ENCODE assay signal across 14 mouse cellular contexts in the genomic region with DNA sequence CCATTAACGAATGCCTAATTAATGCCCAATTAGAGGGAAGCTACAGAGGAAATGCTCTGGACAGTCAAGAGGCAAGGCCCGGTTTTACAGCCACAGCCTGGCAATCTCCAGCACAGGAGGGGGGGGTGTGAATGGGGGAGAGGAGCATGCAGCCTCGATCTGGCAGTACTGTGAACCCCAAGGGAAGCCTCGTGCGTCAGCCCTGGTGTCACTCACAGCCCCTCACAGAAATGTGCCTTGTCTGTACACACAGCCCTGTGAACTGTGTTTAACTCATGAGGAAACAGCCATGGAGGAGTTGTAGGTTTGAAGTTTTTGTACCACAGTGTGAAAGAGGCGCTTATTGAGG.
DNase-seq lines count a peak whose midpoint lies in the region; ATAC-seq lines count a peak whose summit lies in the region.
"Had no signal": no experiment of that assay in that cellular context is flagged by ENCODE, and none has a peak within 500 bp of the region (broad histone marks: within the 10 kb centered on the region; RNA-seq: fewer than 3 reads in every experiment).

No protein-coding gene starts in this region.

- WGBS in hindbrain, embryonic 13.5 days: 40% methylated on average over 6 of the region's 6 CpGs
- 65% methylated on average over 6 of the region's 6 CpGs for WGBS in hindbrain, embryonic 10.5 days
- WGBS in lung, embryonic 16.5 days: 65% methylated on average over 6 of the region's 6 CpGs
- 38% methylated on average over 6 of the region's 6 CpGs for WGBS in embryonic facial prominence, embryonic 14.5 days
- WGBS in limb, embryonic 12.5 days: 31% methylated on average over 6 of the region's 6 CpGs

- H3K27me3 ChIP-seq in hindbrain, embryonic 13.5 days: no peaks in the 10 kb centered on the region
- H3K27me3 ChIP-seq in hindbrain, embryonic 10.5 days (ENCODE audit: insufficient read depth, poor library complexity, severe bottlenecking): no peaks in the 10 kb centered on the region
- H3K27me3 ChIP-seq in lung, embryonic 16.5 days (ENCODE audit: control insufficient read depth, insufficient read depth, low read depth, low read length): no peaks in the 10 kb centered on the region
- no peaks in the 10 kb centered on the region for H3K27me3 ChIP-seq in embryonic facial prominence, embryonic 14.5 days (replicated peaks; ENCODE audit: control insufficient read depth, insufficient read depth, low read length)
- H3K27me3 ChIP-seq in limb, embryonic 12.5 days: 0 out of 2 replicates have a peak, but pooled peaks cover 4% of the 10 kb centered on the region
- H3K27me3 ChIP-seq: heart, embryonic 12.5 days had no signal

- H3K36me3 ChIP-seq in hindbrain, embryonic 13.5 days: no peaks in the 10 kb centered on the region
- no peaks in the 10 kb centered on the region for H3K36me3 ChIP-seq in hindbrain, embryonic 10.5 days
- no peaks in the 10 kb centered on the region for H3K36me3 ChIP-seq in lung, embryonic 16.5 days (ENCODE audit: control insufficient read depth, insufficient read depth, low read length)
- H3K36me3 ChIP-seq in embryonic facial prominence, embryonic 14.5 days (ENCODE audit: control insufficient read depth, insufficient read depth, low read length): no peaks in the 10 kb centered on the region
- no peaks in the 10 kb centered on the region for H3K36me3 ChIP-seq in limb, embryonic 12.5 days
- H3K36me3 ChIP-seq: G1E had no signal

- no peak for DNase-seq in hindbrain, embryonic 10.5 days (ENCODE audit: low spot score)
- no peak for DNase-seq in lung, postnatal 4 days
- DNase-seq in embryonic facial prominence, embryonic 14.5 days (ENCODE audit: low spot score): no peak
- DNase-seq in heart, adult 9 months (ENCODE audit: low spot score in 2 of 2): no peak
- no peak for DNase-seq in right cerebral cortex, adult 2 months (ENCODE audit: low spot score in 2 of 2)
- DNase-seq: cerebellum, adult 2 months; right cerebral cortex, postnatal 14 days; thymus, postnatal 14 days had no signal

- H3K4me1 ChIP-seq in hindbrain, embryonic 13.5 days (replicated peaks): peaks cover 70% of the 10 kb centered on the region
- peaks cover 91% of the 10 kb centered on the region for H3K4me1 ChIP-seq in hindbrain, embryonic 10.5 days (replicated peaks)
- peaks cover 9% of the 10 kb centered on the region; the same call in 1 of the 2 replicates for H3K4me1 ChIP-seq in lung, embryonic 16.5 days (replicated peaks; ENCODE audit: control insufficient read depth, insufficient read depth, low read length)
- peaks cover 5% of the 10 kb centered on the region for H3K4me1 ChIP-seq in embryonic facial prominence, embryonic 14.5 days (ENCODE audit: control insufficient read depth, insufficient read depth, low read length)
- peaks cover 53% of the 10 kb centered on the region for H3K4me1 ChIP-seq in limb, embryonic 12.5 days (replicated peaks)

- H3K27ac ChIP-seq in hindbrain, embryonic 13.5 days: peak overlapping the region; percentile 77
- H3K27ac ChIP-seq in hindbrain, embryonic 10.5 days: no peak overlapping the region
- no peak overlapping the region for H3K27ac ChIP-seq in lung, embryonic 16.5 days (ENCODE audit: low read length)
- H3K27ac ChIP-seq in embryonic facial prominence, embryonic 14.5 days (replicated peaks; ENCODE audit: low read depth, low read length): no peak overlapping the region; the same call in 1 of the 2 replicates
- peak overlapping the region; percentile 67; the same call in 1 of the 2 replicates for H3K27ac ChIP-seq in limb, embryonic 12.5 days
- H3K27ac ChIP-seq: liver, embryonic 14.5 days had no signal

- ATAC-seq in hindbrain, embryonic 13.5 days (ENCODE audit: low FRiP score): peak; percentile 53; the same call in 1 of the 2 replicates
- ATAC-seq in lung, embryonic 16.5 days (ENCODE audit: low read depth): peak; percentile 41; the same call in 1 of the 2 replicates
- peak; percentile 55; the same call in 1 of the 2 replicates for ATAC-seq in embryonic facial prominence, embryonic 14.5 days (ENCODE audit: low read depth)
- ATAC-seq in limb, embryonic 12.5 days (ENCODE audit: insufficient number of reproducible peaks, insufficient read depth, low FRiP score, low TSS enrichment, low read depth): no peak

- no peak overlapping the region for H3K9ac ChIP-seq in hindbrain, embryonic 13.5 days
- no peak overlapping the region for H3K9ac ChIP-seq in lung, embryonic 16.5 days (ENCODE audit: low read length)
- H3K9ac ChIP-seq in embryonic facial prominence, embryonic 14.5 days (ENCODE audit: low read depth, low read length): no peak overlapping the region
- H3K9ac ChIP-seq in limb, embryonic 12.5 days (replicated peaks): no peak overlapping the region
- H3K9ac ChIP-seq: heart, embryonic 12.5 days; liver, embryonic 14.5 days had no signal

- no peak overlapping the region for H3K4me3 ChIP-seq in hindbrain, embryonic 13.5 days
- no peak overlapping the region for H3K4me3 ChIP-seq in hindbrain, embryonic 10.5 days
- no peak overlapping the region for H3K4me3 ChIP-seq in lung, embryonic 16.5 days (ENCODE audit: low read length)
- H3K4me3 ChIP-seq in embryonic facial prominence, embryonic 14.5 days (ENCODE audit: low read depth, low read length): no peak overlapping the region
- no peak overlapping the region for H3K4me3 ChIP-seq in limb, embryonic 12.5 days (replicated peaks)
- H3K4me3 ChIP-seq: heart, embryonic 12.5 days had no signal

- H3K9me3 ChIP-seq in hindbrain, embryonic 13.5 days: no peaks in the 10 kb centered on the region
- H3K9me3 ChIP-seq in hindbrain, embryonic 10.5 days: no peaks in the 10 kb centered on the region
- H3K9me3 ChIP-seq in lung, embryonic 16.5 days (ENCODE audit: control insufficient read depth, low read length): no peaks in the 10 kb centered on the region
- H3K9me3 ChIP-seq in embryonic facial prominence, embryonic 14.5 days (ENCODE audit: control insufficient read depth, low read length): no peaks in the 10 kb centered on the region
- H3K9me3 ChIP-seq in limb, embryonic 12.5 days: no peaks in the 10 kb centered on the region
- H3K9me3 ChIP-seq: G1E; heart, embryonic 12.5 days had no signal

- H3K4me2 ChIP-seq in hindbrain, embryonic 13.5 days: no peak overlapping the region
- H3K4me2 ChIP-seq in lung, embryonic 16.5 days (ENCODE audit: low read depth, low read length): no peak overlapping the region
- H3K4me2 ChIP-seq in embryonic facial prominence, embryonic 14.5 days (ENCODE audit: low read depth, low read length): no peak overlapping the region
- no peak overlapping the region for H3K4me2 ChIP-seq in limb, embryonic 12.5 days
- H3K4me2 ChIP-seq: heart, embryonic 12.5 days had no signal

Comparison
In these comparisons a context has a peak if more than half of its experiments do, and no peak if none do; other contexts are left out.
1. H3K27ac ChIP-seq: peak in hindbrain, embryonic 13.5 days (single experiment) and limb, embryonic 12.5 days (single experiment); none in hindbrain, embryonic 10.5 days (single experiment), lung, embryonic 16.5 days (single experiment) and embryonic facial prominence, embryonic 14.5 days (single experiment).